Mouse (Mus musculus): Measurements from ENCODE around the gene Morn5. TPM values are rescaled to one million over a fixed set of nuclear protein-coding genes. Genes with fewer than 3 reads are reported as not detected.
A peak's percentile ranks its signal among the peaks of the same experiment; 100 is the strongest.

Morn5 gene
- total RNA-seq, 2 experiments from 2014 or later = not detected

DNA sequence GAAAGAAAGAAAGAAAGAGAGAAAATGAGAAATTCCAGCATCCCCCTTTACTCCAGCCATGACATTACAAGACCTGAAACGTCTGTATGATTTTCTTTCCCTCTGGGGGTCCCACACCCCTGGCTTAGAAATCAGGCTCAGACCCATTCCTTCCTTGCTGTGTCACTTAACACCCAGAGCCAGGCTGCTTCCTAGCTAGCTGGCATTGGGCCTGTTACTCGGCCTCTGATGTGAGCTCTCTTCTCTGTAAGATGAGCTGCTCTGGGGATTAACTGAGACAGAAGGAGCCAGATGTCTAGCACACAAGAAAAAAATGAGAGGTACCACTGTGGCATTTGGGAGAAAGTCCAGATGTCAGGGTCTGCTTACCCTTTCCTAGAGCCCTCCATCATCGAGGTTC lies 7.0 kb downstream of the Morn5 start:
- DNase-seq = no peak
- intact Hi-C loops (cut with DNase I) = no loop called here

- no peak for DNase-seq
- intact Hi-C loops (cut with DNase I) = no loop called here
Measured at GRCm38 (mm10) chr2:36061409-36061808, 12.2 kb downstream of the Morn5 start.

- DNase-seq = no peak
- intact Hi-C loops (cut with DNase I) = no loop called here
Measured at GRCm38 (mm10) chr2:36067132-36067531, 17.9 kb downstream of the Morn5 start.

DNA sequence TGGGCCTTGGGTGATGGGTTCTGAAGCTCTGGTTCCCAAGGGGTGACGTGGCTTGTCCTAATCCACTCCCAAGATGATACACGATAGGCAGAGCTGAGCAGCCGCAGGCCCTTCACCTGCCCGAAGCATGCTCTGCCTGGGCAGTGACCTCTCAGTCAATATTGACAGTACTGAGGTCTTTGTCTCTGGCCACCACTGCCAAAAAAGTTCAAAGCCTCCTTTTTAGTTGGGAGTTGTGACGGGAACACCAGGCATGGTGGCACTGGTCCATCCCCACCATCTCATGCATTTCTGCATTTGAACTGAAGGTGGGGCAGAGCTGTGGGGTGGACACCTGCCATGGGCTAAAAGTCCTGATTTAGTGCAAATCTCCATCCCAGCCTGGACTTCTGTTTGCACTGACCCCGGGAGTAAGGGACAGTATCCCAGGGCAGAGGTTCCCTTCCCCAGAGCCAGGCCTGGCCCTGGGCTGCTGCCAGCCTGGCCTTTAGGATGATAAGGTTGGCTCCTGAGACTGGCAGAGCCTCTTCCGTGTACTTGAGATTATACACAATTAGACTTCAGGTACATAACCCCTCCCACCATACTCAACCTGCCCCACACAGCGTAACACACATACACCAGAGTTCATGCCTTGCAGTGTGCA lies 22.5 kb downstream of the Morn5 start:
- no peak for DNase-seq
- intact Hi-C loops (cut with DNase I) = no loop called here

DNA sequence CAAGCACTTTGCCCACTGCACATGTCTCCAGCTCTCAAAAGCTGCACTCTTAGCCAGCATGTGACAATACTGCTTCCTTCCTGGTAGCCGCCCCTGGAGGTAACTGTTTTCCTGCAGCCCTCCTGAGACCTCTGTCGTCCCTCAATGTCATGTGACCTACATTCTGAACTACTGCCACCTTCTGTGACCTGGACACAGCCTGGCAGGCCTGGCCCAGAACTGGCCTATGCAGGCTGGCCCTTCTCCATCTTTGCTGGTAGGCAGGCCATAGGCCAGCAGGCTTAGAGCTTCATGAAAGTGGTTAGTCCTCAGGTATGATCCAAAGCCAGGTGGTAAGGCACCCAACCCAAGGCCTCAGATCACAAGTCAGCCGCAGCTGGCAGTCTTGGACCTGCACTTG lies 24.5 kb downstream of the Morn5 start:
- intact Hi-C loops (cut with DNase I) = no loop called here
- DNase-seq = peak in 1 of 2 experiments; percentile 16

GRCm38 (mm10) chr2:36075210-36075609 lies 26.0 kb downstream of the Morn5 start:
- no peak for DNase-seq

DNA sequence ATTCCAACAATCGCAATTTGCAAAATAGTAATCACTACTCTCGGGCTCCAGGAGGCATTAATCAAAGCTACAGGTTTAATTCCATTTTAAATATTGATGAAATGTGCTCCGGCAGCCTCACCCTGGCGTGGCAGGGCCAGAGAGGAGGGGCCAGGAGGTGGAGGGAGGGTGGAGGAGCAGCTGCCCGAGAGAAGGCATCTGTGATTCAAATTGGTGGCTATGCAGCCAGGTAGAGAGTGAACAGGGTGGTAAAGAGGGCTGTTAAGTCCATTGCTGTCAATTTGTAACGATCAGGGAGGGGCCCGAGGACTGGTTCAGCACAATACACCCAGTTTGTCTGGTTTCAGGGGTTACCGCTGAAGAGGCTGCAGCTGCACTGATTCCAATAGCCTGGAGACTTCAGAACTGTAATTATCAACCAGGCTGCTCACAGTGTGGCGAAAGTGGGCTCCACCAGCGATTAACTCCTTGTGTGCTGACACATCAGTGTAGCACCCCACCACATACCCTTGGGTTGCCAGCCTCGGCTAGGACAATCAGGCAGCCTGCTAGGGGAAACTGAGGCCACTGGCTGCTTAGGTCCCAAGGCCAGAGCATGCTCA lies 28.0 kb downstream of the Morn5 start:
- intact Hi-C loops (cut with DNase I) = no loop called here
- DNase-seq = no peak

More at GRCm38 (mm10) chr2:36075210-36075609, 26.0 kb downstream of the Morn5 start:
- intact Hi-C loops (cut with DNase I) = no loop called here

- DNase-seq = no peak
- intact Hi-C loops (cut with DNase I) = no loop called here
Measured at GRCm38 (mm10) chr2:36081446-36081845, 32.2 kb downstream of the Morn5 start.

DNA sequence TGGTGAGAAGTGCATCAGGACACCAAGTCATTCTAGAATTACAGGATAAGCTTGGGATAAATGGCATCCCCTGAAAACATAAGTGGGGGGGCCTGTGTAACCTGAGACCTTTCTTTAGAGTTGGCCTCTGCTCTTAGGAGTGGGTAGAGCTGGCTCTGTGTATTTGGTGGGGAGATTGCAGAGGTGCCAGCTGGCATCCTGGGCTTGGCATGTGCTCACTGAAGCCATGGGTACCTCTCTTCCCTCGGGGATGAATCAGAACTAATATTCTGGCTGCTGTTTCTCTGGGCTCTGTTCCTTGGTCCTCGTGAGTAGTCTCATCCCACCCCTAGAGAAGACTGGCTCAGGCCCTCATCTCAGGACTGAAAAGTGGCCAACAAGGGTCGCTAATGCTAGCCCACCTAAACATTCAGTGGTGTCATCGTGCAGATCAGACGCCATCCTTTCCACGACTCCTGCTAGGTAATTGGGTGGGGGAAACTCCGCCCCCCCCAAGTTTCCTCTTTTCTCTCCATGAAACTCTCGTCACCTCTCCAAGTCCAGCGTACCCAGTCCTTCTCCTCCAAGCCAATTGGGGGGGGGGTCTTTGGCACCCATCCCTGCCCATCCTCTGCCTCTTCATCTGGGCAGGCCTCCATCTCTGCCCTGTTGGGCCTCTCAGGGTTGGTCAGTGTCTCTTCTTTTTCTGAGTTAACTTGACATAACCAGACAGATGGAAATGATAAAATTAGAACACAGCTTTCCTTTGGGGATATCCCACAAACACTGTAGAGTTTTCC lies 33.7 kb downstream of the Morn5 start:
- intact Hi-C loops (cut with DNase I) = no loop called here
- no peak for DNase-seq

DNA sequence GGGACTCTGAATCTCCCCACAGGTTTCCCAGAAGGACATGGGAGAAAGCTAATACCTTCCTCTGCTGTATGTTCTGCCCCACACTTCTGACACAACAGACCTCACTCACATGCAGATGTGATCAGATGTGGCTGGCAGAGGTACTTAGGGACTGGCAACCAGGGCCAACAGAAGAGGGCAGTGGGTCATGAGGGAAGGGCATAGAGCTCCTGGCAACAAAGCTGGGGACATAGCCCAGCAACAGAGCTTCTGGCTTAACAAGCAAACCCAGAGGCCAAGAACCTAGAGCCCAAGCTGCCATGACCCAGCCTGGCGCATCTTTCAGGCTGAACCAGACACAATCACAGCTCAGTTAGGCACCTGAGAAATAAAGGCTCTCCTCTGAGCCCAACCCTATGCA lies 35.8 kb downstream of the Morn5 start:
- no peak for DNase-seq
- intact Hi-C loops (cut with DNase I) = no loop called here

DNA sequence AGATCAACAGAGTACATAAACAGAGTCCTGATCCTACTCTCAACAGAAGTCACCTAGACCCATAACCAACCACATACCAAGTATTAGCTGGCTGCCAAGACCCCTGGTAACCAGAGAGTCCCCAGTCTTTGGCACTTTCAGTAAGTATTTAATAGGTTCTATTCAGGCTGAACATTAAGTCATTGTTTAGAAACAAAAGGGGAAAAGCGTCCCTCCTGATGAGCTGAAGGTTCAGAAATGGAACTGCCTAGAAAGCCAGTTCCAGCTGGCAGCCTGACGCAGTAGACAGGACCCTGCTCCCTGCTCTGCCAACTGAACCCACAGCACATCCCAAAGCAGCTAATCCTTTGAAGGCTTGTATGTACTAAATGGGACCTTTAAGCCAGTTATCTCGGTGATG lies 39.9 kb downstream of the Morn5 start:
- no peak for DNase-seq
- intact Hi-C loops (cut with DNase I) = no loop called here

- intact Hi-C loops (cut with DNase I) = no loop called here
- DNase-seq = peak; percentile 37 to 40
Measured at GRCm38 (mm10) chr2:36090853-36091741, 41.8 kb downstream of the Morn5 start.

DNA sequence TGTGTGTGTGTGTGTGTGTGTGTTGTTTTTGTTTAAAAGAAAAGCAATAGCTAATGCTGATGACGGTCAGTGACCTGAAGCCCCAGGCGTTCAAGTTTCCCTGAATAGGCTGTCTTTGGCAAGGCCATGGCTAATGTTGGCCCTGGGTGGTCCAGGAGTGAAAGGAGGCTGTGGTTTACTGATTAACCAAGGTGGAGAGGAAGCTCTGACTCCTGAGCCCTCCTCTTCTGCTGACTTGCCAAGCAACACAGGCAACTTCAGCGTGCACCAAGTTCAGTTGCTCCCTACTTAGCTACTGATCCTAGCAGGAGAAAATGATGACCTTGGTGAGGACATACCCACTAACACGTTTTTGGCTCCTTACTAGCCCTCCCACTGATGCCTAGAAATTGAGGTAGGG lies 43.5 kb downstream of the Morn5 start:
- no peak for DNase-seq
- intact Hi-C loops (cut with DNase I) = no loop called here

- intact Hi-C loops (cut with DNase I) = no loop called here
- DNase-seq = no peak
Measured at GRCm38 (mm10) chr2:36093301-36093700, 44.0 kb downstream of the Morn5 start.

DNA sequence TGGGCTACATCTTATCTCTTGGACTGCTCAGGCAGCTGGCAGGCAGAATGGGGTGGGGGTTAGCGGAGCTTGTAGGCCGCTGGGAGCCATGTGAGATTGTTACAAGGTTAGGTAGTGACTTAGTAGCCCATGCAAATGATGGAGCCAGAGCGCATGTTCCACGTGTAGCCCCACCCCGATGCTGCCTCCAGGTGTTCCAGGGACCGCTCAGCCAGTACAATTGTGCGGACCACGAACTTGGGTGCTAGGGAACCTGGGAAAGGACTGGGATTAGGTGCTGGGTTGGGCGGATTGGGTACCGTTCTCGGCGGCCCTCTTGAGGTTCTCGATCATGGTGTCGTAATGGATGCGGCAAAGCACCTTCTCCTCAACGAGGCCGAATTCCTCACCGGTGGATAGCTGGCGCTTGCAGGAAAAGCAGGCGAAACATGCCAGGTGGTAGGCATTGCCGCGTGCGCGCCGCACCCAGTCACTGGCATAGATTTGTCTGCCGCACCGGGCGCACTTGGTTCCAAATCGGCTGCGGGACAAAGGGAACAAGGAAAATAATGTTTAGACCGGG lies 44.7 kb downstream of the Morn5 start:
- DNase-seq = no peak
- intact Hi-C loops (cut with DNase I) = no loop called here

GRCm38 (mm10) chr2:36097129-36097815 lies 48.0 kb downstream of the Morn5 start:
- DNase-seq = no peak
- intact Hi-C loops (cut with DNase I) = no loop called here

DNA sequence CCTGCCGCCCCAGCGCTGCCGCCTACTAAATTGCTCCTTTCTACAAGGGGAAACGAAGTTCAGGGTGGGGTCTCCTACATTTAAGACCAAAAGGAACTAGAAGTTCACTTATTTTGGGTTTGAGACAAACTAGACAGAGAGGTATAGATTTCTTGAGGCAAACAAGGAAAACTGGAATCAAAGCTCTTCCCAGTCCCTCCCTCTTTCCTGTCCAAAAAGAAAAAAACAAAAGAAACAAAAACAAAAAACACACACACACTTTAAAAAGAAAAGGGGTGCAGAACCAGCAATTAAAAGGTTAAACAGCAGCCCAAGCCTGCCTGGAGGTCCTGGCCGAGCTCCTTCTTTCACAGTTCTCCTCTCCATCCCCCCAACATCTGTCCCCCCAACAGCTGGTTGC lies 48.8 kb downstream of the Morn5 start:
- DNase-seq = no peak
- intact Hi-C loops (cut with DNase I) = no loop called here

DNA sequence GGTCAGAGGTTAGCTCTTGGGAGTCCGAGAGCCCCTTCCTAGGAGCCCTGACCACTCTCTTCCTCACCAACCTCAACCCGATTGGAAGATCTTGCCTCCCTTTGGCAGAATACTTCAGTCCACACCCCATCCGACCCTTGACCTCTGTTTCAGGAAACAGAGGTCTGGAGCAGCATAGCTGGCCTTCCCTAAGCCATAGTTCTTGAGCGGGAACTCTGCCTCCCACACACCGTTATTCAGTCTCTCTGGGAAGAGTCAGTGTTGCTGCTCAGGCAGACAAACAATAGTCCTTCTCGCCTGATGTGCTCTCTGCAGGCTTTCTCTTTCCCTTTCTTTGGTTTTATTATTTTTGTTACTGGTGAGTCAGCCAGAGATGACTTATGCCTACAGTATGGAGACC lies 50.5 kb downstream of the Morn5 start:
- intact Hi-C loops (cut with DNase I) = loop anchor here (5.0 kb wide), 3 partner anchors 72 to 113 kb away; no protein-coding TSS in a partner anchor
- no peak for DNase-seq

DNA sequence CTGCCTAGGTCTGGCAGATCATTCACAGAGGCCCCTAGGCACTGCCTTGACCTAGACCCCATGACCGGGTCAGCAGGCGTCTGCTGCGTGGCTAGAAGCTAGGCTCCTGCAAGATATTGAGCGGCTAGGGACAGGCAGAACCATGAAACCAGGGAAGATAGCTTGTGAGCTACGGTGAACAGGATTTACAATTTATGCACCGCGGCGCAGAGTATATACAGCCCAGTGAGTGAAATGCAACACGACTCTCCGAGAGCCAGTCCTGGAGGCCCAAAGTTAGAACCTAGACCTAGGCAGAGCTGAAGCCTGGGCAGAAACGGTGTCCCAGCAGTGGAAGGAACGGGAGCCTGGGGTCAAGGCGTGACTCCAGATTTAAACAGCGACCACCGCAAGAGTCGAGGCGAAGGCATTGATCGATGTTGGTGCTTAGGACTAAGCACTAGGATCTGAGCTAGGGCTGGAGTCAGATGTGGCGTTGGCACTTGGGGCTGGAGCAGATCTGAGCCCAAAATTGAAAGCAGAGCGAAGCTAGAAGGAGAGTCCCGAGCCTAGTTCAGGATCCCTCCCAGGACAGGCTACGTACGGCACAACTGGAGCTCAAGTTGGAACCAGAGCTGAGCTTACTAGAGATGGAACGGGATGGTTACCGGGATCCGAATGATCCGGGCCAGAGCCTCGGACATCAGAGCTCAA lies 52.8 kb downstream of the Morn5 start:
- intact Hi-C loops (cut with DNase I) = loop anchor here (5.0 kb wide), 3 partner anchors 75 to 110 kb away; no protein-coding TSS in a partner anchor
- no peak for DNase-seq

Data from heart, postnatal 14 days (tissue).